In genomic region chr13:3650569-3650968, GRCm38 (mm10) we compare ENCODE assay signal across 11 mouse cellular contexts.
"Had no signal": no experiment of that assay in that cellular context is flagged by ENCODE, and none has a peak within 500 bp of the region (broad histone marks: within the 10 kb centered on the region; RNA-seq: fewer than 3 reads in every experiment).

No protein-coding gene starts in this region.

- DNase-seq: left cerebral cortex, postnatal 4 days; liver, embryonic 13.5 days; lung, adult 2 months; lung, postnatal 14 days; lung, postnatal 4 days; midbrain, embryonic 14.5 days; thymus, postnatal 25 days had no signal

- H3K9ac ChIP-seq: limb, embryonic 12.5 days; limb, embryonic 15.5 days; liver, embryonic 13.5 days had no signal

- H3K4me3 ChIP-seq: limb, embryonic 12.5 days; limb, embryonic 15.5 days; liver, embryonic 13.5 days had no signal

- H3K9me3 ChIP-seq: limb, embryonic 12.5 days; limb, embryonic 15.5 days; liver, embryonic 13.5 days had no signal

- H3K4me1 ChIP-seq: limb, embryonic 12.5 days; limb, embryonic 15.5 days had no signal

- H3K4me2 ChIP-seq: limb, embryonic 12.5 days; limb, embryonic 15.5 days; liver, embryonic 13.5 days; midbrain, embryonic 11.5 days had no signal

- H3K27ac ChIP-seq: kidney, postnatal 0 days; limb, embryonic 12.5 days; limb, embryonic 15.5 days; liver, embryonic 13.5 days had no signal

- H3K27me3 ChIP-seq: limb, embryonic 12.5 days; limb, embryonic 15.5 days; liver, embryonic 13.5 days had no signal
